Mouse (Mus musculus) CD8-positive naive resting alpha-beta T cell, adult 2 months (primary cell): ENCODE data around the gene Sh2d7.
A peak's percentile ranks its signal among the peaks of the same experiment; 100 is the strongest.
"Not testable (repeated sequence)": the region's sequence is repeated elsewhere in the genome, so short reads cannot be mapped to it uniquely, and the experiment has no call there.

ENCODE experiments used
- DNase-seq, 2 experiments: peaks; one replicate each; pipeline ENCODE4 v3.0.0; 2022; ENCODE audit warnings: low read depth in 2 of 2, low spot score in 2 of 2

Sh2d7 gene

GRCm38 (mm10) chr9:54544212-54544953, 5.6 kb downstream of the Sh2d7 start:
- DNase-seq = no peak

- no peak for DNase-seq
Observed at GRCm38 (mm10) chr9:54544954-54545315, 6.2 kb downstream of the Sh2d7 start.

GRCm38 (mm10) chr9:54547536-54547935, 8.8 kb downstream of the Sh2d7 start:
- peak; percentile 7 to 21 for DNase-seq

- DNase-seq = no peak
Observed at GRCm38 (mm10) chr9:54549433-54549832, 10.6 kb downstream of the Sh2d7 start.

GRCm38 (mm10) chr9:54552409-54552808, 13.6 kb downstream of the Sh2d7 start:
- DNase-seq = no peak

GRCm38 (mm10) chr9:54555044-54555443, 16.3 kb downstream of the Sh2d7 start:
- DNase-seq = no peak

- no peak for DNase-seq
Observed at GRCm38 (mm10) chr9:54558731-54559130, 19.9 kb downstream of the Sh2d7 start.

GRCm38 (mm10) chr9:54559771-54560471, 21.1 kb downstream of the Sh2d7 start, which contains the start of gene Cib2:
TSS of gene Cib2 (minus strand) at chr9:54560218.
- DNase-seq = peak; percentile 3 to 11

GRCm38 (mm10) chr9:54560831-54561601, 22.2 kb downstream of the Sh2d7 start:
- DNase-seq = no peak

- DNase-seq = no peak
Observed at GRCm38 (mm10) chr9:54566958-54567357, 28.2 kb downstream of the Sh2d7 start.

GRCm38 (mm10) chr9:54568732-54569131, 29.9 kb downstream of the Sh2d7 start:
- no peak for DNase-seq

- DNase-seq = no peak
Observed at GRCm38 (mm10) chr9:54571130-54571839, 32.5 kb downstream of the Sh2d7 start.

- no peak for DNase-seq
Observed at GRCm38 (mm10) chr9:54583712-54584111, 44.9 kb downstream of the Sh2d7 start.

- not testable (repeated sequence) for DNase-seq
Observed at GRCm38 (mm10) chr9:54584127-54584526, 45.3 kb downstream of the Sh2d7 start.

- DNase-seq = no peak
Observed at GRCm38 (mm10) chr9:54585839-54586198, 47.0 kb downstream of the Sh2d7 start.

- peak; percentile 96 to 99 for DNase-seq
Observed at GRCm38 (mm10) chr9:54586199-54587061, 47.6 kb downstream of the Sh2d7 start, which contains the start of gene Idh3a. TSS of gene Idh3a (plus strand) at chr9:54586334.

GRCm38 (mm10) chr9:54587863-54588262, 49.1 kb downstream of the Sh2d7 start:
- no peak for DNase-seq

GRCm38 (mm10) chr9:54593652-54594051, 54.9 kb downstream of the Sh2d7 start:
- DNase-seq = not testable (repeated sequence)
